Mouse (Mus musculus): ENCODE results near the gene Ms4a10.

Gene Ms4a10

DNA sequence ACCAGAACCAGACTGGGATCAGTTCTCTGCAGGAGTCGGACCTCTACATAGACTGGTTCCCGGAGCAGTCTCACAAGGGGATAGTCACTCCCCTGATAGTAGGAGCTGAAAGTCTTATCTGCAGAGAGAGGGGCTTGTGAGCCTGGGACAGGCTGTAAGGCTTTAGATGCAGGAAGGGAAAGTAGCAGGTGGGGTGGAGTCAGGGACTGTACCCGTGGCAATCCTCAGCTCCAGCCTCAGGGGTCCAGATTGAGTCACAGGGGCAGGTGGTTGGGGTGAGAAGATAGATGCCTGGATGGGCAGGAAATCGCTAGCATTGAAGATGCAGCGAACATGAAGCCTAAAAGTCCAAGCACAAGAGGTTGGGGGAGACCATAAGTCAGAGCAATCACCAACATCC, 58.0 kb downstream of the Ms4a10 start:
- no peak for DNase-seq

DNA sequence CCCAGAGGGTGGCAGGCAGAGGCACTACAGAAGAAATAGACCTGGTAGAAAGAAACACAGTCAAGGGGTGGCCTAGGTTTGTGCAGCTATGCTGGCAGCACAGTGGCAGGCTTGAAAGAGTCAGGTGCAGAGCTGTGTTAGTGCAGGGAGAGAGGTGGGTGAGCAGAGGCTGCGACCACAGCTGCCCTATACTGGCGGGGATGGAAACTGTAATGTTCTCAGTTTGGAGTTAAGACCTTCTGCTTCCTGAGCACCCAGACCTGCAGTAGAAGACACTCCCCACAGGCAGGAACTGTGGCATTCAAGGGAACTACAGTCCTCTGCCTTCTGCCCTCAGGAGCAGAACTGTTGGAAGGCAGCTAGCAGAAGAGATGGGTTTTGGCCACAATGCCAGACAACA, 59.6 kb downstream of the Ms4a10 start:
- DNase-seq = no peak

DNA sequence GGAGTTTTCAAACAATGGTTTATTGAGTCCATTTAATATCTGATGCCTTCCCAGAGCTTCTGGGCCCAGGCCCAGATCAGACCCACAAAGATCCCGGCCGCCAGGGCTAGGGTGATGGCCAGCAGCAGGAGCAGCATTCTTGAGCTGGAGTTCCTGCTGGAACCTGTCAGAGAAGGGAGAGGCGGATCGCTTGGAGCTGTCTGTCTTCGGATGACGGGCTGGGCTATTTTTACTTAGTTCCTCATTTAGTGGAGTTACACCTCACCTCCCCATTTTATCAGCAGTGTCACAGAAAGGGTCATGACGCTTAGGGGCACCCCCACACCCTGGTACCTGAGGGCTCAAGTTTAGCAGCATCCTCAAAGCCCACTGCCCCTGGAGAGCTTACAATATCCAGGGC, 60.2 kb downstream of the Ms4a10 start:
- no peak for DNase-seq
